Mouse (Mus musculus): ENCODE data around the gene Fam166b.

GRCm38 (mm10) chr4:43442044-43442443 is 13.1 kb upstream of the Fam166b start:
- TF ChIP-seq MYOG (IDR thresholded peaks at IDR 0.05; ENCODE audit: control insufficient read depth, extremely low read depth, insufficient read length) (no peak), CTCF (IDR thresholded peaks at IDR 0.05; ENCODE audit: control insufficient read depth, insufficient read depth, insufficient read length) (peak; percentile 97), USF1 (IDR thresholded peaks at IDR 0.05; ENCODE audit: low read depth) (no peak), CEBPB (IDR thresholded peaks at IDR 0.05; ENCODE audit: low read depth) (no peak), MYOD1 (IDR thresholded peaks at IDR 0.05; ENCODE audit: control insufficient read depth, insufficient read length, low read depth) (no peak), MAX (IDR thresholded peaks at IDR 0.05) (no peak)
